Mouse (Mus musculus) heart, adult 2 months (tissue): ENCODE measurements around the gene Kalrn.

Experiments used
- CTCF ChIP-seq: fragments of 200-600 bp; IDR thresholded peaks from 2 replicates; pipeline ENCODE4 v1.8.1; 2022; ENCODE audit warnings: antibody characterized with exemption, mild to moderate bottlenecking, moderate library complexity
- EP300 ChIP-seq: fragments of 200-500 bp; IDR thresholded peaks from 2 replicates; pipeline ENCODE4 v1.6.1; 2011; ENCODE audit warnings: low read depth, low read length, control low read depth; ENCODE audit not compliant: insufficient read depth

DNA sequence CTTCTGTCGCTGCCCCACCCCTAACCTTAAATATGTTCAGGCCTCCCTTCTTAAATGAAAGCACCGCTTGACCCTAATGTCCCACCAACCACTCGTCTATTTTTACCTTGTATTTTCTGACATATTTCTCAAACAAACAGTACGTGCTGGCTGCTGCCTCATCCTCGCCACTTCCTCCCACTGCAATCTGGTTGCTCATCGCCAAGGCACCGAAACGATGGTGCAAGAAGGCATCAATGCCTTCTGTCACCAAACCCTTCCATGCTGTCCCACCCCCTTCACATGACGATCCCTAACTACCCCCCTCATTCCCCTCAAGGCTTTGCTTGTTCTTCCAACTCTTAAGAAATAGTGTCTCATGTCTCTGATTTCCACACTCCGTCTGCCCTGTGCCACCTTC, 69.1 kb downstream of the Kalrn start:
- TF ChIP-seq EP300 (no peak), CTCF (no peak)
